16 mouse cellular contexts compared by ENCODE assay signal in genomic region chr11:38464239-38464596, GRCm38 (mm10).
"Had no signal": no experiment of that assay in that cellular context is flagged by ENCODE, and none has a peak within 500 bp of the region (broad histone marks: within the 10 kb centered on the region; RNA-seq: fewer than 3 reads in every experiment).

No protein-coding gene starts in this region.

- H3K4me3 ChIP-seq: liver, embryonic 13.5 days; liver, embryonic 15.5 days; megakaryocyte, embryonic 14.5 days; midbrain, embryonic 13.5 days; midbrain, embryonic 15.5 days; neural tube, embryonic 12.5 days; stomach, embryonic 15.5 days had no signal

- H3K4me1 ChIP-seq: liver, embryonic 13.5 days; liver, embryonic 15.5 days; megakaryocyte, embryonic 14.5 days; midbrain, embryonic 13.5 days; midbrain, embryonic 15.5 days; neural tube, embryonic 12.5 days; stomach, embryonic 15.5 days had no signal

- H3K27me3 ChIP-seq: liver, embryonic 13.5 days; liver, embryonic 15.5 days; megakaryocyte, embryonic 14.5 days; midbrain, embryonic 13.5 days; midbrain, embryonic 15.5 days; neural tube, embryonic 12.5 days; stomach, embryonic 15.5 days had no signal

- H3K9ac ChIP-seq: liver, embryonic 13.5 days; liver, embryonic 15.5 days; liver, postnatal 0 days; midbrain, embryonic 13.5 days; midbrain, embryonic 15.5 days; neural tube, embryonic 12.5 days; stomach, embryonic 15.5 days had no signal

- H3K36me3 ChIP-seq: liver, embryonic 13.5 days; liver, embryonic 15.5 days; midbrain, embryonic 13.5 days; midbrain, embryonic 15.5 days; neural tube, embryonic 12.5 days; stomach, embryonic 15.5 days had no signal

- DNase-seq: liver, embryonic 13.5 days; liver, postnatal 0 days; right cerebral cortex, postnatal 14 days; thymus, adult 2 months; thymus, postnatal 25 days; thymus, postnatal 4 days had no signal

- ATAC-seq: liver, postnatal 0 days; lung, postnatal 0 days; midbrain, embryonic 13.5 days; midbrain, embryonic 15.5 days had no signal

- H3K9me3 ChIP-seq: liver, embryonic 13.5 days; liver, embryonic 15.5 days; megakaryocyte, embryonic 14.5 days; midbrain, embryonic 13.5 days; midbrain, embryonic 15.5 days; neural tube, embryonic 12.5 days; stomach, embryonic 15.5 days had no signal

- H3K27ac ChIP-seq: liver, embryonic 13.5 days; liver, embryonic 15.5 days; macrophage; midbrain, embryonic 13.5 days; midbrain, embryonic 15.5 days; neural tube, embryonic 12.5 days; stomach, embryonic 15.5 days; stomach, postnatal 0 days had no signal

- H3K4me2 ChIP-seq: liver, embryonic 13.5 days; liver, embryonic 15.5 days; midbrain, embryonic 11.5 days; midbrain, embryonic 13.5 days; midbrain, embryonic 15.5 days; neural tube, embryonic 12.5 days; stomach, embryonic 15.5 days had no signal
